Mouse (Mus musculus): Measurements from ENCODE around the gene P4ha2. TPM values are rescaled to one million over a fixed set of nuclear protein-coding genes. Genes with fewer than 3 reads are reported as not detected.

Gene P4ha2
- polyA plus RNA-seq, 1 experiment from 2014 or later, result 18.6 TPM

DNA sequence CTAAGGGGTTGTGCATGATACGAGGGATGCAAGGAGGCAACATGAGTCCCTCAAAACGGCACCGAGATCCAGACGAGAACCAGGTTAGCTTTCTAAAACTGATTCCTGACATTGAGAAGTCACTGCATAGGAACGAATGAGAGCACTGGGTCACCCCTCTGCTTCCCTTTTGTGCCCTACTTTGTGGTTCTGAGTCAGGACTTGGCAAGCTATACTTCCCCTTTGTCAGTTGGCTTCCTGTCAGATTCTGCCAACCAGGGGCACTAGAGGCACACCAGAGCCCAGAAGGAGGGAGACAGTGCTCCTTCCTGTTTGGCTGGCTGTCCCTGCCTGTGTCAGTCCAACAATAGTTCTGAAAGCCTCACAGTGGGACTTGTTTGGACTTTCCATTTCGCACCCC, 56.0 kb downstream of the P4ha2 start:
- H3K36me3 ChIP-seq (ENCODE audit: control insufficient read depth, insufficient read depth, low read length), result no peaks in the 10 kb centered on the region
- DNase-seq (ENCODE audit: low spot score, missing footprints), result no peak
- H3K4me2 ChIP-seq, result no peak overlapping the region

DNA sequence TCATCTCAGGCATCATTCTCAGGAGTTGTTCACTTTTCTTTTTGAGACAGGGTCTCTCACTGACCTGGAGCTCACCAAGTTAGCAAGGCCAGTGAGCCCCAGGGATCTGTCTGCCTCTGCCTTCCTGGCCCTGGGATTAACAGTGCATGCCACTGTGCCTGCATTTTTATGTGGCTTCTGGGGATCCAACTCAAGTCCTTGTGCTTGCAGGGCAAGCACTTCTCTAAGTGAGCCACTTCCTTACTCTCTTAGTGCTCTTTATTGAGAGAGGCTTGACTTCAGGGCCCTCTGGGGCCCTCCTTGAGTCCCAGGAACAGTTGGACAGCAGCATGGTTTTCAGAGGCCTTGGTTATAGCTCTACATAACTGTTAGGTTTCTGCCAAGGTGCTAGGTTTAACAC, 56.6 kb downstream of the P4ha2 start:
- no peak overlapping the region for H3K27ac ChIP-seq (ENCODE audit: low read depth, low read length)
- ATAC-seq (ENCODE audit: low FRiP score) (no peak), DNase-seq (ENCODE audit: low spot score, missing footprints) (no peak)
- no peak overlapping the region for H3K9ac ChIP-seq (ENCODE audit: low read length)
- H3K4me1 ChIP-seq (ENCODE audit: control insufficient read depth, insufficient read depth, low read length), result no peaks in the 10 kb centered on the region
- no peaks in the 10 kb centered on the region for H3K36me3 ChIP-seq (ENCODE audit: control insufficient read depth, insufficient read depth, low read length)
- no peak overlapping the region for H3K4me3 ChIP-seq (ENCODE audit: low read depth, low read length)
- H3K4me2 ChIP-seq, result no peak overlapping the region
- no peaks in the 10 kb centered on the region for H3K27me3 ChIP-seq (ENCODE audit: control insufficient read depth, insufficient read depth, low read length)
- H3K9me3 ChIP-seq (ENCODE audit: control insufficient read depth, low read length), result no peaks in the 10 kb centered on the region

More for the DNA sequence above, 56.0 kb downstream of the P4ha2 start:
- no peaks in the 10 kb centered on the region for H3K27me3 ChIP-seq (ENCODE audit: control insufficient read depth, insufficient read depth, low read length)
- no peak overlapping the region for H3K4me3 ChIP-seq (ENCODE audit: low read depth, low read length)
- no peaks in the 10 kb centered on the region for H3K4me1 ChIP-seq (ENCODE audit: control insufficient read depth, insufficient read depth, low read length)
- H3K9me3 ChIP-seq (ENCODE audit: control insufficient read depth, low read length), result no peaks in the 10 kb centered on the region
- WGBS, result 85% methylated on average over 6 of the region's 6 CpGs
- no peak for ATAC-seq (ENCODE audit: low FRiP score)
- no peak overlapping the region for H3K9ac ChIP-seq (ENCODE audit: low read length)
- H3K27ac ChIP-seq (ENCODE audit: low read depth, low read length), result no peak overlapping the region

DNA sequence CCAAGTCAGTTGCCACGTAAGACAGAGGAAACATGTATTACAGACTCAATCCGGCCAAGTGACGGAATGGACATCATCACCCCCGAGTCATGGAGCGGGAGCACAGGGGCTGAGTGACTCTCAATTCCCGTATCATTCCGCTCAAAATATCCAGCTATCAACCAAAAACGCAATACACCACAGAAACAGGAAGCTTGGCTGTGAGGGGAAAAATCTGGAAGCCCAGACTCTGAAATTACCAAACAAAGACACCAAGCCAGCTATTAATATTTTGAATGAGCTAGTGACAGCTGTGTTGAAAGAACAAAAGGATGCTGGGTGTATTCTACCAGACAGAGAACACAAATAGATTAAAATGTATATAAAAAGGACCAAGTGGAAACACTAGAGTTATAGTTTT, 57.7 kb downstream of the P4ha2 start:
- no peak overlapping the region for H3K4me2 ChIP-seq
- no peaks in the 10 kb centered on the region for H3K36me3 ChIP-seq (ENCODE audit: control insufficient read depth, insufficient read depth, low read length)
- DNase-seq (ENCODE audit: low spot score, missing footprints) (peak; percentile 10), ATAC-seq (ENCODE audit: low FRiP score) (no peak)
- no peak overlapping the region for H3K4me3 ChIP-seq (ENCODE audit: low read depth, low read length)
- no peak overlapping the region for H3K27ac ChIP-seq (ENCODE audit: low read depth, low read length)
- H3K9me3 ChIP-seq (ENCODE audit: control insufficient read depth, low read length), result no peaks in the 10 kb centered on the region
- no peak overlapping the region for H3K9ac ChIP-seq (ENCODE audit: low read length)
- no peaks in the 10 kb centered on the region for H3K27me3 ChIP-seq (ENCODE audit: control insufficient read depth, insufficient read depth, low read length)
- H3K4me1 ChIP-seq (ENCODE audit: control insufficient read depth, insufficient read depth, low read length), result no peaks in the 10 kb centered on the region
- WGBS, result 89% methylated on average over 8 of the region's 8 CpGs

DNA sequence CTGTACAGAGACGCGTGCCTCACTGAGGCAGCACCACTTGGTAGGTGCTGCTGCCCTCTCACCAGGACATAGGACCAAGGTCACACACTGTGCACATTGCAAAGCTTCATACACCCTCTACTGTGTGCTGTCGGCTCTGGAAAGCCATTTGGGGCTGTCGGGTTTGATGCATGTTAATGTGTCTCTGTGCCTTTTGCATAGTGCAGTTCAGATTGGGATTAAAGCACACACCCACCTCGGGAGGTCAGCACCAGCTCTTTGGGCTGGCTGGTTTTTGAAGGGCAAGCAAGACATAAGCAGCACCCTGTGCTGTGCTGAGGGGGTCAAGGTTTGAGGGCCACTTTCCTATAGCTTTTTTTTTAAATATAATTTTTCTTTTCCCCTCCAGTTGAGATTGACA, 60.5 kb downstream of the P4ha2 start:
- Histone ChIP-seq H3K4me1 (ENCODE audit: control insufficient read depth, insufficient read depth, low read length) (no peaks in the 10 kb centered on the region), H3K27ac (ENCODE audit: low read depth, low read length) (no peak overlapping the region), H3K27me3 (ENCODE audit: control insufficient read depth, insufficient read depth, low read length) (no peaks in the 10 kb centered on the region), H3K4me3 (ENCODE audit: low read depth, low read length) (no peak overlapping the region), H3K36me3 (ENCODE audit: control insufficient read depth, insufficient read depth, low read length) (no peaks in the 10 kb centered on the region), H3K9ac (ENCODE audit: low read length) (no peak overlapping the region), H3K9me3 (ENCODE audit: control insufficient read depth, low read length) (no peaks in the 10 kb centered on the region), H3K4me2 (no peak overlapping the region)
- DNase-seq (ENCODE audit: low spot score, missing footprints), result no peak
- WGBS, result 88% methylated on average over 5 of the region's 5 CpGs
- ATAC-seq (ENCODE audit: low FRiP score), result no peak

DNA sequence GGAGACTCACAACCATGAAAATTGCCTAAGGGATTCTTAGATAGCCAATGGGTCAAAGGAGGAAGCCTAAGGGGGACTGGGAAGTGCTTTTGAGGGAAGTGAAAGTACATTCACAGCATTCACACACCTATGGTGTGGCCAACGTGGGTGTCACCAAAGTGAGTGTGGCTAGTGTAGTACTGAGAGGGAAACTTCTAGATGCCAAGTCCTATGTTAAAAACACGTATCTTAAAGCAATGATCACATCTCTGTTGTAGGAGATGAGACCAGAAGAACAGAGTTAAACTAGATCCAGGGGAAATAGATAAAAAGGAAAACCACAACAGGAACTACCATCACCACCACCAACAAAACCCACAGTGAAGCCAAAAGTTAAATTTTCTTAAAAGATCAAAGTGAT, 61.0 kb downstream of the P4ha2 start:
- DNase-seq (ENCODE audit: low spot score, missing footprints) (no peak), ATAC-seq (ENCODE audit: low FRiP score) (no peak)
- Histone ChIP-seq H3K27ac (ENCODE audit: low read depth, low read length) (no peak overlapping the region), H3K9me3 (ENCODE audit: control insufficient read depth, low read length) (no peaks in the 10 kb centered on the region), H3K9ac (ENCODE audit: low read length) (no peak overlapping the region), H3K4me1 (ENCODE audit: control insufficient read depth, insufficient read depth, low read length) (no peaks in the 10 kb centered on the region), H3K27me3 (ENCODE audit: control insufficient read depth, insufficient read depth, low read length) (no peaks in the 10 kb centered on the region), H3K4me3 (ENCODE audit: low read depth, low read length) (no peak overlapping the region), H3K36me3 (ENCODE audit: control insufficient read depth, insufficient read depth, low read length) (no peaks in the 10 kb centered on the region), H3K4me2 (no peak overlapping the region)
- 72% methylated on average over 2 of the region's 2 CpGs for WGBS

DNA sequence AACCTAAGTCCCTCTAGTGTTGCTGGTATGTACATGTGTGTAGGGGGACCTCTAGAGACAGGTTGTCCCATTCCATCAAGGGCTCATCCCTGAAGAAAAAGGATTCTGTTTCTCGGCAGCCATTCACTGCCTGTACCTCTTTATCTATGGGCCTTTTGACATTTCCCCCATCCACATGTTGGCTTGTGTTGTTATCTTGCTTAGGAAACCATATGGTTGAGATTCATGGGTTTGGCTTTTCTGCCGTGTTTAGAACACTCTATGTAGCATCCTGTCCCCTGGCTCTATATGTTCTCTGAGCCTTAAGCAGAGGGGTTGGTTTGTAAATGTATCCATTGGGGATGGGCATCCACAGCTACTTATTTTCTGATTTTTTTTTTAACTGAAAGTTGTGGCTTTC, 61.6 kb downstream of the P4ha2 start:
- H3K4me1 ChIP-seq (ENCODE audit: control insufficient read depth, insufficient read depth, low read length), result no peaks in the 10 kb centered on the region
- no peak overlapping the region for H3K27ac ChIP-seq (ENCODE audit: low read depth, low read length)
- no peak for DNase-seq (ENCODE audit: low spot score, missing footprints)
- no peak overlapping the region for H3K4me2 ChIP-seq
- no peak overlapping the region for H3K9ac ChIP-seq (ENCODE audit: low read length)
- H3K9me3 ChIP-seq (ENCODE audit: control insufficient read depth, low read length), result no peaks in the 10 kb centered on the region
- WGBS, result 84% methylated on average over 2 of the region's 2 CpGs
- H3K4me3 ChIP-seq (ENCODE audit: low read depth, low read length), result no peak overlapping the region
- H3K36me3 ChIP-seq (ENCODE audit: control insufficient read depth, insufficient read depth, low read length), result no peaks in the 10 kb centered on the region
- H3K27me3 ChIP-seq (ENCODE audit: control insufficient read depth, insufficient read depth, low read length), result no peaks in the 10 kb centered on the region
- no peak for ATAC-seq (ENCODE audit: low FRiP score)

DNA sequence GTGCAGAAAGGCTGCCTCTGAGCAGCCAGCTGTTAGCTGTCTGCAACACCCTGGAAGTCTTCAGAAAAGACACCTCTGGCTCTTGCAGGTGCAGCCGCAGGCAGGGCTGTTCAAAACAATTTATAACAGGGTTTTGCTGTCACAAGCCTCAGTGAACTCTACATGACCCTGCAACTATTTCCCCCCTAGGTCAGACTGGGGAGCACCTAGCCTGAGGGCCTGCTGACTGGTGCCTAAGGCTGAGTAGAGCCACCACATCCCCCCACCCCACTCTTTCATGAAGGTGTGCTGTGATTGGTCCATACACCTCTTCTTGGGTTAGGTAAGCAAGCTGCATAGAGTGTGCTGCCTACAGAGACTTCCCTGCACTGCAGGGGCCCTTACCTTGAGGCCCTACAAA, 63.1 kb downstream of the P4ha2 start:
- Histone ChIP-seq H3K4me2 (no peak overlapping the region), H3K36me3 (ENCODE audit: control insufficient read depth, insufficient read depth, low read length) (no peaks in the 10 kb centered on the region), H3K27ac (ENCODE audit: low read depth, low read length) (no peak overlapping the region), H3K27me3 (ENCODE audit: control insufficient read depth, insufficient read depth, low read length) (no peaks in the 10 kb centered on the region), H3K4me3 (ENCODE audit: low read depth, low read length) (no peak overlapping the region), H3K9me3 (ENCODE audit: control insufficient read depth, low read length) (no peaks in the 10 kb centered on the region), H3K4me1 (ENCODE audit: control insufficient read depth, insufficient read depth, low read length) (no peaks in the 10 kb centered on the region), H3K9ac (ENCODE audit: low read length) (no peak overlapping the region)
- no peak for ATAC-seq (ENCODE audit: low FRiP score)
- WGBS, result 88% methylated on average over 1 of the region's 1 CpGs
- DNase-seq (ENCODE audit: low spot score, missing footprints), result no peak

DNA sequence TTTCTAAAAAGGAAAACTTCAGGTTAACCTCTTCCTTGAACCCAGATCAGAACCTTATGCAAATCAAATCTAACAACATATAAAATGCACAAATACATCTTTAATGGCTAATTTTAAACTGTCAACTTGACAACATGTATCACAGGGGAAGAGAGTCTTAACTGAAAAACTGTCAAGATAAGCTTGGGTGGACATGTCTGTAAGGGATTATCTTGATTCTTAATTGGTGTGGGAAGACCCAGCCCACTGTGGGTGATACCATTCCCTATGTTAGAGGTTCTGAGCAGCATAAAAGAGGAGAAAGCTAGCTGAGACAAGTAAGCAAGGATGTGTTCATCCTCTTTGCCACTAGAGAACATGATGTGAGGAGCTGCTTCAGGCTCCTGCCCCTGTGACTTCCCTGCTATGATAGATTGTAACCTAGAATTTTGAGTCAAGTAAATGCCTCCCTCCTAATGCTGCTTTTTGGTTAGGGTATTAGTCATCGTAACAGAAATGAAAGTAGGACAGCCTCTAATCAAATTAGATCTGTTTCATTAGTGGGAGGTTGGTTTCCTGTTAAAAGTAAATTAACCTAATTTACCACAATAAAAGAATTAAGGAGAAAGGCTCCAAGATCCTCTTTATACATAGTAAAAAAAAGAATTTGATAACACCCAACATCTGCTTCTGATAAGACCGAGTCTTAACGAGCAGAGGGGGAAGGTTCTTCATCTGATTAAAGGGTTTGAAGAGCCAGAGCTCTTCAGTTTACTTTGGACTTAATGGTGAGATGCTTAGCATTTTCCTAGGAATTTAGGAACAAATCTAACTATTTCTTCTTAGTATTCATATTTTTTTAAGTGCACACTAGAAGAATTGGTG, 69.8 kb downstream of the P4ha2 start:
- ATAC-seq (ENCODE audit: low FRiP score), result no peak

DNA sequence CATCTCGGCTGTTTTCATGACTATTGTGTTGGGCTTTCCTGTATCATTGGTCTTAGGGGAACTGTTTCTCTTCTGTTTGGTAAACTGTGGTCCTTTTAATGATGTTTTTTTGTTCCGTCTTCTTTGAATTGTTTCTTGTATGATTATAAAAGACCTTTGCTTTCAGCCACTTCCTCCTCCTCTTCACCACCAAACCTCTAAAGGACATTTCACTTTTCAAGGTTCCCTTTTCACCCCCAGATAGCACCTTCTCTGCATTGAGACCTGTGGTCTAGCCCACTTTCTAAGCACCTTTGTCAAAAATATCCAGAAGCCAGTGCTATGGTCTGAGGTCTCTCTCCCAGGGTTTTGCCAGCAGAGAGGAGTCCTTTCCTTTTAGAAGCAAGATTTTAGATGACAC, 71.3 kb downstream of the P4ha2 start:
- no peaks in the 10 kb centered on the region for H3K4me1 ChIP-seq (ENCODE audit: control insufficient read depth, insufficient read depth, low read length)
- H3K27ac ChIP-seq (ENCODE audit: low read depth, low read length), result no peak overlapping the region
- no peaks in the 10 kb centered on the region for H3K36me3 ChIP-seq (ENCODE audit: control insufficient read depth, insufficient read depth, low read length)
- ATAC-seq (ENCODE audit: low FRiP score) (no peak), DNase-seq (ENCODE audit: low spot score, missing footprints) (no peak)
- no peak overlapping the region for H3K4me3 ChIP-seq (ENCODE audit: low read depth, low read length)
- no peaks in the 10 kb centered on the region for H3K27me3 ChIP-seq (ENCODE audit: control insufficient read depth, insufficient read depth, low read length)
- no peaks in the 10 kb centered on the region for H3K9me3 ChIP-seq (ENCODE audit: control insufficient read depth, low read length)
- H3K9ac ChIP-seq (ENCODE audit: low read length), result no peak overlapping the region
- 94% methylated on average over 2 of the region's 2 CpGs for WGBS
- no peak overlapping the region for H3K4me2 ChIP-seq

More for the DNA sequence above, 69.8 kb downstream of the P4ha2 start:
- H3K27ac ChIP-seq (ENCODE audit: low read depth, low read length), result no peak overlapping the region
- no peak overlapping the region for H3K4me3 ChIP-seq (ENCODE audit: low read depth, low read length)
- no peaks in the 10 kb centered on the region for H3K9me3 ChIP-seq (ENCODE audit: control insufficient read depth, low read length)
- H3K9ac ChIP-seq (ENCODE audit: low read length), result no peak overlapping the region
- no peaks in the 10 kb centered on the region for H3K36me3 ChIP-seq (ENCODE audit: control insufficient read depth, insufficient read depth, low read length)
- H3K4me1 ChIP-seq (ENCODE audit: control insufficient read depth, insufficient read depth, low read length), result no peaks in the 10 kb centered on the region
- peak; percentile 86 for DNase-seq (ENCODE audit: low spot score, missing footprints)
- no peaks in the 10 kb centered on the region for H3K27me3 ChIP-seq (ENCODE audit: control insufficient read depth, insufficient read depth, low read length)
- H3K4me2 ChIP-seq, result no peak overlapping the region
- 84% methylated on average over 3 of the region's 3 CpGs for WGBS

Measured in midbrain, embryonic 11.5 days (tissue).